Mouse (Mus musculus) lung, embryonic 14.5 days (tissue): ENCODE results near the gene Trim46. TPM values are rescaled to one million over a fixed set of nuclear protein-coding genes. Genes with fewer than 3 reads are reported as not detected.

Experiments used
- ATAC-seq: fragments of 200-750 bp; cut with Nextera tagmentation; 2 replicates; pipeline ENCODE4 v1.8.0; 2017; ENCODE audit warnings: mild to moderate bottlenecking, moderate TSS enrichment, moderate library complexity; ENCODE audit not compliant: insufficient read depth
- DNase-seq: peaks from one replicate; pipeline ENCODE4 v3.0.0-alpha.2; 2015
- H3K27ac ChIP-seq: fragments of 300-500 bp; sonication (generic); 2 replicates; pipeline ENCODE4 v1.5.1; 2014; ENCODE audit warnings: low read depth, mild to moderate bottlenecking, moderate library complexity
- H3K27me3 ChIP-seq: fragments of 300-500 bp; sonication (generic); 2 replicates; pipeline ENCODE4 v1.6.1; 2014; ENCODE audit warnings: low read length, control low read depth; ENCODE audit not compliant: insufficient read depth
- H3K36me3 ChIP-seq: fragments of 300-500 bp; sonication (generic); 2 replicates; pipeline ENCODE4 v1.6.1; 2014; ENCODE audit warnings: control low read depth; ENCODE audit not compliant: insufficient read depth
- H3K4me1 ChIP-seq: fragments of 300-500 bp; sonication (generic); 2 replicates; pipeline ENCODE4 v1.6.1; 2014; ENCODE audit warnings: antibody characterized with exemption, control low read depth; ENCODE audit not compliant: insufficient read depth
- H3K4me2 ChIP-seq: fragments of 300-500 bp; sonication (generic); 2 replicates; pipeline ENCODE4 v1.6.1; 2014; ENCODE audit warnings: mild to moderate bottlenecking
- H3K4me3 ChIP-seq: fragments of 300-500 bp; sonication (generic); 2 replicates; pipeline ENCODE4 v1.5.1; 2014; ENCODE audit warnings: low read depth, low read length
- H3K9ac ChIP-seq: fragments of 300-500 bp; sonication (generic); 2 replicates; pipeline ENCODE4 v1.6.1; 2014
- H3K9me3 ChIP-seq: fragments of 300-500 bp; sonication (generic); 2 replicates; pipeline ENCODE4 v1.6.1; 2016; ENCODE audit warnings: low read depth, low read length, control low read depth
- CTCF ChIP-seq: IDR thresholded peaks from 2 replicates; pipeline ENCODE4 v1.5.1; 2016; ENCODE audit warnings: antibody characterized with exemption, low read depth
- WGBS: fragments of 180-500 bp; shearing (Covaris S2); extraction: QIAGEN DNeasy Blood & Tissue Kit; methylation state at CpG from one replicate; pipeline ENCODE4 v1.1.7; 2014; 5-methylcytosine and 5-hydroxymethylcytosine counted together
- polyA plus RNA-seq: library from polyadenylated mRNA; unstranded; fragments of >200 nt; fragmentation: Nextera tagmentation; extraction: Ambion mirVana; gene quantifications from 2 replicates; pipeline ENCODE4 v1.2.1, GENCODE M21; 2014

The Trim46 gene
- polyA plus RNA-seq, 1 experiment from 2014 or later = 6.3 TPM

DNA sequence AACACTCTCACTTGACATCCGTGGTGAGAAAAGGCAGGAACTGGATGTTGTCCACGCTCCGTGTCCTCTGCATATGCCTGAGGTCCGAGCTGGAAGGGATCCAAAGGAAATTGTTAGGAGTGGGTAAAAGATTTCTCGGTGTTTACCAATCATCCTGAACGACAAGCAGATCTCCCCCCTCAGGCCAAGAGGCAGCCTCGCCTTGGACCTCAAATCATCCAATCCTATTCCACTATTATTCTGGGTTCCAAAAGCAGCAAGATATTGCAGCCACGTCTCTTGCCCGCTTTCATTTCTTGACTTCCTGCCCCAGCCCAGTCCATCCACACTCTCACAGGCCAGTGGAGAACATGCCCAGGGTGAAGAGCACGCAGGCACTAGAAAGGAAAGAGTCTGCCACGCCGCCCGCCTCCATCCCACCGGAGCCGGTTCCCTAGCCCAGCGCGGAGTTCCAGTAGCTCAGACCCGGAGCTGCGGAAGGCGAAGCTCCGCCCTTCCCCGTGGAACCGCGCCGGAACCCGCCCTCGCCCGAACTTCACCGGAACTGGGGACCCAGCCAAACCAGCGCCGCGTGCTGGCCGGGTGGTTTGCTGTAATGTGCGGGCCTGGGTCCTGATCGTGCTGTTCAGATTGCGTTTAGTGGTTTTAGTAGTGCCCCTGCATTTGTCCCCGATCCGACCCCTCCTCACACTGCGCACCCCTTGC, 24.1 kb upstream of the Trim46 start, which contains the start of gene Slc50a1:
TSS of gene Slc50a1 (minus strand) at position 520 of the 705 bp plus-strand sequence.
- ATAC-seq (peak; percentile 45), DNase-seq (peak; percentile 87)
- peak within 1 kb of the TSS; percentile 77 for H3K4me2 ChIP-seq
- peaks cover 13% of the 10 kb centered on the region for H3K4me1 ChIP-seq
- peak within 1 kb of the TSS; percentile 69 for H3K9ac ChIP-seq
- peak; percentile 53 for TF ChIP-seq CTCF
- H3K36me3 ChIP-seq = peaks cover 32% of the 10 kb centered on the region
- WGBS = 2% methylated on average over 39 of the region's 39 CpGs
- no peaks in the 10 kb centered on the region for H3K9me3 ChIP-seq
- peak within 1 kb of the TSS; percentile 55 for H3K4me3 ChIP-seq
- H3K27me3 ChIP-seq = no peaks in the 10 kb centered on the region
- H3K27ac ChIP-seq = peak within 1 kb of the TSS; percentile 89

DNA sequence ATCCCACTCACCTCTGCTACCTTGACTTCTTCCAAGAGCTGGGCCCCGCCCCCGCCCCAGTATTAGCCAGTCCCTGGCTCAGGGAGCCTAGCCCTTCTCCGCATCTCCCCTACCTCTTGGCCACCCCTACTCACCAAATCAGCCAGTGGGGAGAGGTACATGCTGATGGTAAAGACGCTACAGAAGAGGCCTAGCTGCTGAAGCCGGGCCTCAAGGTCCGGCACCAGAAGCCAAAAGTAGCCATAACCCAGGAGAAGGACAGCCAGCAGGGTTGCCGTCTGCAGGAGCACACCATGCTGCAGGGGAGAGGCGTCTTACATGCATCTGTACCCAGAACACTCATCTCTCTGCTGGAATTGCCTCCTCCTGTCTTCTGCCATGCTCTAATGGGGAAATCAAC, 22.8 kb upstream of the Trim46 start:
- TF ChIP-seq CTCF = no peak
- 60% methylated on average over 8 of the region's 8 CpGs for WGBS
- Histone ChIP-seq H3K9me3 (no peaks in the 10 kb centered on the region), H3K4me3 (no peak overlapping the region; the same call in 1 of the 2 replicates), H3K9ac (no peak overlapping the region), H3K4me1 (peaks cover 13% of the 10 kb centered on the region), H3K27ac (peak overlapping the region; percentile 19; the same call in 1 of the 2 replicates), H3K4me2 (peak overlapping the region; percentile 77), H3K27me3 (no peaks in the 10 kb centered on the region), H3K36me3 (peaks cover 28% of the 10 kb centered on the region)
- no peak for ATAC-seq
- no peak for DNase-seq

DNA sequence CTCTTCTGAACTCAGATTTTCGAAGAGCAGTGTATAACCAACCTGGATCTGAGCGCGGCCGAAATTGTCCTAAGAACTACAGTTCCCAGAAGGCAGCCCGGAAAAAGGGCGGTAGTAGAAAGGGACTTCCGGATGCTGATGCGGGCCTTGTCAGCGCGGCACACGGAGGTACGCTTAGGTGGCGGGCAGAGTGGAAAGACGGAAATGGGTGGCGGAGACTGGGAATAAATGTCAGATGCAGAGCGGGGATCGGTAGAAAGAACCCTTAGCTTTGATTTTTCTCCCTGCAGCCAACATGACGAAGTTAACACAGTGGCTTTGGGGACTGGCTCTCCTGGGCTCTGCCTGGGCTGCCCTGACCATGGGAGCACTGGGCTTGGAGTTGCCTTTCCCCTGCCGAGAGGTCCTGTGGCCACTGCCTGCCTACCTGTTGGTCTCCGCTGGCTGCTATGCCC, 20.4 kb upstream of the Trim46 start:
- Histone ChIP-seq H3K4me1 (peaks cover 13% of the 10 kb centered on the region), H3K27ac (peak overlapping the region; percentile 69), H3K4me3 (peak overlapping the region; percentile 75), H3K9me3 (no peaks in the 10 kb centered on the region), H3K4me2 (peak overlapping the region; percentile 87), H3K27me3 (no peaks in the 10 kb centered on the region), H3K36me3 (peaks cover 17% of the 10 kb centered on the region), H3K9ac (peak overlapping the region; percentile 89)
- ATAC-seq (peak; percentile 89), DNase-seq (peak; percentile 94)
- WGBS = under 1% methylated on average over 20 of the region's 20 CpGs
- no peak for TF ChIP-seq CTCF

DNA sequence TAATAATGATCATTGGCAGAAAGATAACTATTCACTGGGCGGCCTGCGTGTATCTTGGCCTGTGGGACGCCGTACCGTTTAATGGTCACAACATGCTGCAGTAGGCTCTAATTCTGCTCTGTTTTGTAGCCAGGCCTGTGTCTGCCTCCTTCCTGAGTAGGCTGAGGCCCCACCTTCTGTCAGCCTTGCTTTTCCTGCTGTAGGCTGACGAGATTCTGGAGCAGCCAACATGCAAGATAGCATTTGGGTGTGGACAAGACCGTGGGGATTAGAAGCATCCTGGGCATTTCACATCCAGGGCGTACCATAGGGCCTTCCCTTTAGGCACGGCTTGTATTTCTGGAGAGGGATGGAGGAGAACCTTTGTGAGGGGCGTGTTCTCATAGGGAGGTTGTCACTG, 16.3 kb upstream of the Trim46 start:
- no peak for TF ChIP-seq CTCF
- Histone ChIP-seq H3K4me2 (no peak overlapping the region), H3K9ac (no peak overlapping the region), H3K9me3 (no peaks in the 10 kb centered on the region), H3K27me3 (no peaks in the 10 kb centered on the region), H3K4me1 (no peaks in the 10 kb centered on the region), H3K36me3 (no peaks in the 10 kb centered on the region), H3K27ac (no peak overlapping the region), H3K4me3 (no peak overlapping the region)
- no peak for DNase-seq
- 62% methylated on average over 10 of the region's 10 CpGs for WGBS
- ATAC-seq = no peak

DNA sequence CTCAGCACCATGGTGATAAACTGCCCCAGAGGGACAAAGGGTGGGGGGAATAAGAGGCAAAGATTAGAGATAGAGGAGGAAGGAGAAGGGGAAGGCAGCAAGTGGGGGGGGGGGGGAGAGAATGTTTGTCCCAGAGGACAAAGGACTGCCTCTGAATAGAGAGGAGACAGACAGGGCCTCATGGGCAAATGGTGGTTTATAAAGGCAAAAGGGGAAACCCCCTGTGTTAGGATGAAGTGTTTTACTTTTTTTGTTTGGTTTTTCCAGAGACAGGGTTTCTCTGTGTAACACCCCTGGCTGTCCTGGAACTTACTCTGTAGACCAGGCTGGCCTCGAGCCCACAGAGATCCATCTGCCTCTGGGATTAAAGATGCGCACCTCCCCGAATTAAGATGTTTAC, 14.1 kb upstream of the Trim46 start:
- no peaks in the 10 kb centered on the region for H3K27me3 ChIP-seq
- no peak overlapping the region for H3K4me2 ChIP-seq
- H3K27ac ChIP-seq = no peak overlapping the region
- no peaks in the 10 kb centered on the region for H3K9me3 ChIP-seq
- ATAC-seq (no peak), DNase-seq (no peak)
- 52% methylated on average over 3 of the region's 3 CpGs for WGBS
- no peak overlapping the region for H3K9ac ChIP-seq
- H3K36me3 ChIP-seq = no peaks in the 10 kb centered on the region
- no peak overlapping the region for H3K4me3 ChIP-seq
- no peaks in the 10 kb centered on the region for H3K4me1 ChIP-seq
- TF ChIP-seq CTCF = no peak

DNA sequence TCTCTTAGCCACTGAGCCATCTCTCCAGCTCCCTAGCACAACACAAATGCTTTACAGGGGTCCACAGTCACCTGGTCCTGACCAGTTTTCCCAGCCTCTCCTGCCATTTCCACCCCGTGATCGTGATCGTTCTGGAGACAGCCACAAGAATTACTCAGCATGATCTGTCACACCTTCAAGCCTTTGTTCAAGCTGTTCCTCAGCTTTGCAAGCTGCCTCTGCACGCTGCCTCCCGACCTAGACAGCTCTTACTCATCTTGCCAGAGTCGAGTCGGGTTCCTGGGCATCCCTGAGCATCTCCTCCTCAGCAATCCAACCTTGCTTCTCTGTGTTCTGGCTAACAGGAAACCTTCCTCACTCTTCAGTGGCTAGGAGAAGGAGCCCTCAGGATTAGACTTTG, 13.0 kb upstream of the Trim46 start, which contains the start of gene Dpm3:
TSS of gene Dpm3 (plus strand) at position 283 of the 400 bp plus-strand sequence.
- ATAC-seq (no peak), DNase-seq (no peak)
- H3K4me2 ChIP-seq = no peak within 1 kb of the TSS
- H3K9me3 ChIP-seq = no peaks in the 10 kb centered on the region
- H3K4me1 ChIP-seq = no peaks in the 10 kb centered on the region
- no peaks in the 10 kb centered on the region for H3K27me3 ChIP-seq
- no peaks in the 10 kb centered on the region for H3K36me3 ChIP-seq
- H3K27ac ChIP-seq = no peak within 1 kb of the TSS
- no peak within 1 kb of the TSS for H3K9ac ChIP-seq
- WGBS = 39% methylated on average over 7 of the region's 7 CpGs
- H3K4me3 ChIP-seq = no peak within 1 kb of the TSS
- no peak for TF ChIP-seq CTCF

DNA sequence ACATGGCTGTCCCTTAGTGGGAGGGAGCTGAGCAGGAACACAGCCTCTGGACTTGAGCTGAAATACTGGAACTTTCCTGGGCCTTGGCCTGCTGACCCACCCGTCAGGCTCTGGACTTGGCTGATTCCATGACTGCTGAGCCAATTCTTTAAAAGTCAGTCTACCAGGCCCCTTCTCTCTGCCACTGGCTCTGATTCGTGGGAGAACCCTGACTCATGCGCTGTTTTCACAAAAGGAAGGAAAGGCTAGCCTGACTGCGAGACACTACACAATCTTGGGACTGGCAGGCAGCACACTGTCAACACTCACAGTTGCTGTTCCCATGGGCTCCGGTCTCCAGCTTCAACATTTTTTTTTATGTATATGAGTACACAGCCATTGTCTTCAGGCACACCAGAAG, 10.1 kb upstream of the Trim46 start:
- Histone ChIP-seq H3K36me3 (no peaks in the 10 kb centered on the region), H3K27me3 (no peaks in the 10 kb centered on the region), H3K27ac (no peak overlapping the region), H3K4me1 (peaks cover 8% of the 10 kb centered on the region; the same call in 1 of the 2 replicates), H3K9ac (no peak overlapping the region), H3K4me3 (no peak overlapping the region), H3K4me2 (no peak overlapping the region), H3K9me3 (no peaks in the 10 kb centered on the region)
- DNase-seq (no peak), ATAC-seq (no peak)
- no peak for TF ChIP-seq CTCF
- WGBS = 74% methylated on average over 5 of the region's 5 CpGs
